Mouse (Mus musculus) gastrocnemius, postnatal 14 days (tissue): ENCODE data around the gene Olfr1535. TPM values are rescaled to one million over a fixed set of nuclear protein-coding genes. Genes with fewer than 3 reads are reported as not detected.

ENCODE experiments used
- DNase-seq: peaks from one replicate; pipeline ENCODE4 v3.0.0; 2021; ENCODE audit warnings: mixed read lengths
- intact Hi-C: fragments of 180-260 bp; cut with DNase I; formaldehyde crosslinking; loops from one replicate; pipeline ENCODE4 v1.15.1; 2025; ENCODE audit warnings: low total_unique reads
- long read RNA-seq, 2 experiments: library from polyadenylated mRNA; stranded (forward); transcript quantifications; one replicate each; pipeline ENCODE4 v2.0.0; 2021
- total RNA-seq, 2 experiments: library from RNA; stranded (reverse); gene quantifications; 2 replicates each; pipeline ENCODE4 v1.2.3; 2021

Gene Olfr1535
- not detected for total RNA-seq
- long read RNA-seq, experiment 1, result 0 reads
- long read RNA-seq, experiment 2, result 0 reads

- intact Hi-C loops, result no loop called here
- DNase-seq, result no peak
Observed at GRCm38 (mm10) chr13:21559793-21560192, at the start of gene Olfr1535. Gene Olfr1535, minus strand, starts transcription at chr13:21559893.

DNA sequence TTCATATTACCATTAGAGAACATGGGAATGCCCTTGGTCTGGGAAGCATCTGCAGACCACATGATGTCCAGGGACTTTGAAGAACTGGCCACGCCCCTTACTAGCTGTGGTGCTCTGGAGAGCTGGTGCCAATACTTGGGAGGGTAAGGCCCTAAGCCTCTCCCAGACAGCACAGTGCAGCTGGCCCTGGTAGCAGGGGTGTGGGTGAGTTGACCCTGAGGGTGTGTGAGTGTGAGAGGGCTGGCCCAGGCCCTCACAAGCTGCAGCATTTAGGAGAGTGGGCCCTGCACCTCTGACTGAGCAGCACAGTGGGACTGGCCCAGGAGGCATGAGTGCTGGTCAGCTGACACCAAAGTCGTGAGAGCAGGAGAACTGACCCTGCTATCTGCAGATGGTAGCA is 31.9 kb upstream of the Olfr1535 start:
- intact Hi-C loops, result no loop called here
- no peak for DNase-seq

GRCm38 (mm10) chr13:21581659-21582058 is 22.0 kb upstream of the Olfr1535 start, which contains the start of gene Olfr1364:
Gene Olfr1364, minus strand, starts transcription at chr13:21581759.
- intact Hi-C loops, result no loop called here
- DNase-seq, result no peak

DNA sequence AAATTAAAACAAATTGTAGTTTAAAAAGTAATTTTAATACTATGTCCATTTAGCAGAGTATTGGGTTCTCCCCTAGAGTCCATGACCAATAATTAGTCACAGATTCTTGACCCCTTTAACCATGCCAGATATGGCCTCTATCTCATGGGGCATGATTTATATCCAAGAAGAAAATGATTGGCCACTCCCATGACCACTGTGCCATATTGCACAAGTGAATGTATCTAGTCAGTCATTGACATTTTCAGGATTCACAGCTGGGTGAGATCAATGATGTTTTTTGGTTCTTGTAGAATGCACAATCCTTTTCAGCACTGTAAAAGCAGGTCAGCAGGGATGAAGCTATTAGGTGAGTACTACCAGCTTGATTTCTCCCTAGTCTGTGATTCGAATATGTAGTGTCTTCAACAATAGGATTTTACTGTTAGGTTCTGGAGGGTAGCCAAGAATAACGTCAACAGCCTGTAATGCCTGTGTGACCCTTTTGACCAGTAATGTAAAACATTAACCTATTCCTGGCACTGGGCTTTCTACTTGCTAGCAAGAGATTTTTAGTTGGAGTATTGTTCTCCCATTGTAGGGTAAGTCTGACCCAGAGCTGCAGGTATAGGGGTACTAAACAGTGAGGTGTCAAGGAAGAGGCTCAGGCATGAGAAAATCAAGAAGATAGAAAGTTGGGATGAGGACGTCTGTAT is 9.1 kb downstream of the Olfr1535 start:
- DNase-seq, result no peak

GRCm38 (mm10) chr13:21549487-21549886 is 10.2 kb downstream of the Olfr1535 start:
- intact Hi-C loops, result no loop called here
- no peak for DNase-seq

More for the DNA sequence above, 9.1 kb downstream of the Olfr1535 start:
- intact Hi-C loops, result no loop called here

- no peak for DNase-seq
- intact Hi-C loops, result no loop called here
Observed at GRCm38 (mm10) chr13:21542708-21543107, 17.0 kb downstream of the Olfr1535 start, which contains the start of gene Olfr1366. Gene Olfr1366, minus strand, starts transcription at chr13:21542808.

DNA sequence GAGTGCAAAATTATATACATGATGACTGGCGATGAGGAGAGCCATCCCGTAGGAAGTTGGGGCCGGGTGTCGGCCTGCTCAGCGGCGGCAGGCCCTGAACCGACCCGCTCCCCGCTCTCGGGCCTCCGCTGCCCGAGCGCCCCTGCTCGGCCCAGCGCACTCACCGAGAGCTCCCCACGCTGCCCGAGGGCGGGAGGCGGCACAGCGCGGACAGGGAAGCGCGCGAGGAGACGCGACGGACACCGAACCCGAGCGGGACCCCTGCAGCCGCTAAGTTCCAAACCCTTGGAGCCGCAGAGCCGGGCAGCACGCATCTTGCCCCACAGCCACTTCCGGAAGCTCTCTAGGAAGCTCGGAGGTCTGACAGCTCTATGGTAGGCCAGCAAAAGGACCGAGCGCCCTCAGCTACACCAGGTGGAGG is 28.9 kb downstream of the Olfr1535 start, which contains the start of gene Zkscan8:
Zkscan8 (minus strand) TSS at position 340 of the 421 bp plus-strand sequence.
- DNase-seq, result peak; percentile 84
- intact Hi-C loops, result no loop called here

GRCm38 (mm10) chr13:21530136-21530535 is 29.6 kb downstream of the Olfr1535 start:
- intact Hi-C loops, result no loop called here
- no peak for DNase-seq

DNA sequence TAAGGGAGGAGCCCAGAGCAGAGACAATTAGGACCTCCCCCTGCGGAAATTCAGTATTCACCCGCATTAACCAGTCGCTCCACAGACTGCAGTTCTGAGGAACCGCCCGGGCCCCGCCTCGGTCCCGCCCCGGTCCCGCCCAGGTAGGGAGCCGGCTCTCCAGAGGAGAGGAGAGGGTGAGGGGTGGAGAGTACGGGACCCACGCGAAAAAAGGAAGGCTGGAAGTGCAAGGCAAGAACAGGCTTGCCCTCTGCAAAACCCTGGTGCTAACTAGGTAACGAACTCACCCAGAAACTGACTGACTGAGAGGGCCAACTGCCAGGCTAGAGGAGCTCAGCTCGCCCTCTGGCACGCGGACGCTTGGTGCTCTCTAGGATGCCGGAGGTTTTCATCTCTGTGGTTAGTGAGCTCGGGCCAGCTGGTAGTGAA is 53.5 kb downstream of the Olfr1535 start:
- intact Hi-C loops, result no loop called here

More for the DNA sequence above, 53.5 kb downstream of the Olfr1535 start:
- peak; percentile 82 for DNase-seq

Other genes starting within 250 kb of the Olfr1535 start
- not detected for gene Gpx6, start 247.8 kb downstream of the Olfr1535 start, total RNA-seq
- not detected for gene Olfr1367, start 213.0 kb downstream of the Olfr1535 start, total RNA-seq
- gene Zscan12, start 197.1 kb downstream of the Olfr1535 start, total RNA-seq, result 1 to 10 TPM; 5.5 to 5.9 TPM
- 10 to 100 TPM; 14.8 TPM for gene Zkscan3, start 157.1 kb downstream of the Olfr1535 start, total RNA-seq
- gene Pgbd1, start 118.8 kb downstream of the Olfr1535 start, total RNA-seq, result under 1 TPM; 0.20 to 0.27 TPM
- gene Zscan26, start 106.2 kb downstream of the Olfr1535 start, total RNA-seq, result 10 to 100 TPM in 1 of 2 experiments, 1 to 10 TPM in 1; 8.9 to 10.8 TPM
- gene Nkapl, start 91.4 kb downstream of the Olfr1535 start, total RNA-seq, result under 1 TPM in 1 of 2 experiments, not detected in 1; 0.23 TPM
- under 1 TPM; 0.76 to 0.86 TPM for gene Zkscan4, start 81.0 kb downstream of the Olfr1535 start, total RNA-seq
- not detected for gene Gm10065, start 80.5 kb downstream of the Olfr1535 start, total RNA-seq
- 10 to 100 TPM; 12.8 to 13.8 TPM for gene AK157302, start 64.7 kb downstream of the Olfr1535 start, total RNA-seq
- 100 to 1,000 TPM; 119 to 152 TPM for gene Gm11273, start 58.5 kb downstream of the Olfr1535 start, total RNA-seq
- 1 to 10 TPM; 6.1 to 7.4 TPM for gene Zkscan8, start 28.8 kb downstream of the Olfr1535 start, total RNA-seq
- gene Olfr1366, start 17.1 kb downstream of the Olfr1535 start, total RNA-seq, result not detected
- not detected for gene Olfr1364, start 21.9 kb upstream of the Olfr1535 start, total RNA-seq
- gene Olfr1362, start 54.1 kb upstream of the Olfr1535 start, total RNA-seq, result not detected
- not detected for gene Olfr11, start 82.6 kb upstream of the Olfr1535 start, total RNA-seq
- gene Olfr1361, start 103.5 kb upstream of the Olfr1535 start, total RNA-seq, result not detected
- not detected for gene Olfr1360, start 117.5 kb upstream of the Olfr1535 start, total RNA-seq
- not detected for gene Olfr1359, start 138.2 kb upstream of the Olfr1535 start, total RNA-seq
- 10 to 100 TPM; 79.9 to 84.7 TPM for gene Hist1h2bl, start 156.2 kb upstream of the Olfr1535 start, total RNA-seq
- 10 to 100 TPM; 70.5 to 87.6 TPM for gene Hist1h2ai, start 156.5 kb upstream of the Olfr1535 start, total RNA-seq
- gene Hist1h3h, start 157.8 kb upstream of the Olfr1535 start, total RNA-seq, result 100 to 1,000 TPM; 108 to 117 TPM
- 10 to 100 TPM; 20.2 to 23.0 TPM for gene Hist1h2bm, start 162.2 kb upstream of the Olfr1535 start, total RNA-seq
- gene Hist1h4j, start 175.2 kb upstream of the Olfr1535 start, total RNA-seq, result 10 to 100 TPM; 15.5 to 16.2 TPM
- 100 to 1,000 TPM; 174 TPM for gene Hist1h4k, start 190.6 kb upstream of the Olfr1535 start, total RNA-seq
- 10 to 100 TPM; 29.4 to 33.4 TPM for gene Hist1h2ak, start 193.9 kb upstream of the Olfr1535 start, total RNA-seq
- 10 to 100 TPM; 39.6 to 49.3 TPM for gene Hist1h2bn, start 194.2 kb upstream of the Olfr1535 start, total RNA-seq
- 10 to 100 TPM; 49.0 to 49.9 TPM for gene Hist1h1b, start 220.7 kb upstream of the Olfr1535 start, total RNA-seq
- 10 to 100 TPM; 87.1 to 98.9 TPM for gene Hist1h3i, start 223.5 kb upstream of the Olfr1535 start, total RNA-seq
- 10 to 100 TPM in 1 of 2 experiments, 1 to 10 TPM in 1; 7.8 to 10.7 TPM for gene Hist1h2an, start 227.3 kb upstream of the Olfr1535 start, total RNA-seq
- 10 to 100 TPM; 32.1 to 32.8 TPM for gene Hist1h2bp, start 227.6 kb upstream of the Olfr1535 start, total RNA-seq